Mouse (Mus musculus): ENCODE results near the gene Shf. TPM values are rescaled to one million over a fixed set of nuclear protein-coding genes. Genes with fewer than 3 reads are reported as not detected.

Shf gene
- total and polyA plus RNA-seq, 3 experiments: 6.0 to 13.0 (median 12.3) TPM

DNA sequence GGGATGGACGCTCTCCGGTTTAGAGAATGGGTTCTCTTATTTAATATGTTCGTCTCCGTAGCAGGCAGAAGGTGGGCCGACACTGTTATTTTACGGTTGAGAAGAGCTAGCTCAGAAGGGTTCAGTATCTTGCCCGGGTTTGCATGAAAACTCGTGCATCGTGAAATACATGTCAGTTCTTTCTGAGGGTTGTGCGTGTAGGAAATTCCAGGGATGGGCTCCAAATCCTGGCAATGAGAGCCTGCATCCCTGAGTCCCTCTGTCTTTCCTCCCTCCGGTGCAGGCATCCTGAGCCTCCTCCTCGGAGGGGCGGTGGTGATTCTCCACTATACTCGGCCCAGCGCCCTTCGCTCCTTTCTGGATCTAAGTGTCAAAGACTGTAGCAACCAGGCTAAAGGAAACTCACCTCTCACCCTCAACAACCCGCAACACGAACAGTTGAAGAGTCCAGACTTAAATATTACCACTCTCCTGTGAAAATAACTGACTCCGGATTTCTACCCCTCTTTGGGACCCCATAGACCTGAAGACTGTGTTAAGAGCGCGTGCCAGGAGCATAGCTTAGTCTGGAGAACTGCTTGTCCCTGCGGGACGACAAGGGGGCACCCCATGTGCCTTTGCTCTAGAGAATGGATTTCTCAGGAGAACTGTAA, 66.9 kb downstream of the Shf start:
- DNase-seq: no peak

DNA sequence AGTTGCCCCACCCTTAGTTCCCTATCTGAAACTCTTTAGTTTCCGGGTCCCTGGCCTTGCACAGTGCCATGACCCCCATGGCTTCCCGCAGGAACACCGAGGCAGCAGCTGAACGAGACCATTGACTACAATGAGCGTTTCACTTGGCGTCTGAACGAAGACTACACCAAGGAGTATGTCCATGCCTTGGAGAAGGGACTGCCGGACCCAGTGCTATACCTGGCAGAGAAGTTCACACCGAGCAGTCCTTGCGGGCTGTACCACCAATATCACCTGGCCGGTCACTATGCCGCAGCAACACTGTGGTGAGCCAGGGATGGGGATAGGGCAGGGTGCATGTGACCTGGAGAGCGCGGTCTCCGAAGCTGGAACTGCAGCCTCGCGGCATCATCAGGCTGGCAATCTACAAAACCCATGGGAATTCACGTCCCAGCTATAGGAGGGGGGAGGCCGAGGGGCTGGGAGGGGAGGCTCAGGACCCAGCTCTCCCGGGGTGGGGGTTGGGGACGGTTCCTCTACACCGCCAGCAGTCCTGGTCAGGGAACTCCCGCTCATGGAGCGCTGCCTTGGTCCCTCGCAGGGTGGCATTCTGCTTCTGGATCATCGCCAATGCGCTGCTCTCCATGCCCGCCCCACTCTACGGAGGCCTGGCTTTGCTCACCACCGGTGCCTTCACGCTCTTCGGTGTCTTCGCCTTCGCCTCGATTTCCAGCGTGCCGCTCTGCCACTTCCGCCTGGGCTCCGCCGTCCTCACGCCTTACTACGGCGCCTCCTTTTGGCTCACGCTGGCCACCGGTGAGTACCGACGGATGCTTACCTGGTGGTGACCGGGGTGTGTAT, 67.7 kb downstream of the Shf start:
- DNase-seq: peak; percentile 56

DNA sequence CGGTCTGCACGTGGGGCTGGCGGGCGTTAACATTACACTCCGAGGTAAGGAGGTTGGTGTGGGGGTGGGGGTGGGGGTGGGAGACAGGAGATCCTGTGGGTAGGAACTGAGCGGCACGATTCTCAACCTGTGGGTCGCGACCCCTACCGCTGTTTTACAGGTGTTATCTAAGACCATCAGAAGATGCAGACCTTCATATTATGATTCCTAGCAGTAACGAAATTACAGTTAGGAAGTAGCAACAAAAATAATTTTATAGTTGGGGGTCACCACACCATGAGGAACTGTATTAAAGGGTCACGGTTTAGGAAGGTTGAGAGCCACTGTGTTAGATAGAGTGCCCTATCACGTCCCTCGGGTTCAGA, 68.3 kb downstream of the Shf start:
- DNase-seq: no peak

DNA sequence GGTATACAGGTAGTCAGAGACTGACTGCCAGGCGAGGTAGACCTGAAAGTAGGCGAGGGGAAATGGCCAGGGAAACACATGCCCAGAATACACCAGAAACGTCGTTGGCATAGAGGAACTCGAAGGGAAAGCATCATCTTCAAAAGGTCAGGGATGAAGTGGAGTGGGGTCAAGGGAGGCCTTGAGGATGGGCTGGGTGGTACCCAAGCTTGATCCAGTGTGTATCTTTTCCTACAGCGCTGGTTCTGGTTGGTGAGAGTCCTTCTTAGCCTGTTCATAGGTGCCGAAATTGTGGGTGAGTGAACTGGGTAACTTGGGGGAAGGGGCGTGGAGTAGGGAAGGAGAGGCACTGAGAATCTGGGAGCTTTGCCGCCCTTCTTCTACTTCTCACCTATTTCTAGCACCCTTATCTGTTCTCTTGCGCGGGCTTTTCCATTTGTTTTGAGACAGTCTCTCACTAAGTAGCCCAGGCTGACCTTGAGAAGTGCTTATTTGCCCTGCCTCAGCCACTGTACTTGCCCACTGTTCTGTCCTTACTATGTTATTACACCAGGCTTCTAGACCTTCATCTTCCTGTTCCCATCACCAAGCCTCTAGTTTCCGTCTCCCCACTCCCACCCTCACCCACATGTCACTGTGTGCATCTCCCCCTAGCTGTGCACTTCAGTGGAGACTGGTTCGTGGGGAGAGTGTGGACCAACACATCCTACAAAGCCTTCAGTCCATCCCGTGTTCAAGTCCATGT, 68.9 kb downstream of the Shf start:
- no peak for DNase-seq

Other genes with a start within 250 kb of the Shf start
- gene B2m, start 221.5 kb downstream of the Shf start, total RNA-seq (2021): 1,000 to 10,000 TPM; 1,021 to 1,206 TPM
- 522 and 790 TPM in 2 replicates for gene B2m, start 221.5 kb downstream of the Shf start, polyA plus RNA-seq (2012; rRNA removed)
- not detected for gene Trim69, start 208.5 kb downstream of the Shf start, total RNA-seq (2021)
- not detected in 2 replicates for gene Trim69, start 208.5 kb downstream of the Shf start, polyA plus RNA-seq (2012; rRNA removed)
- gene Patl2, start 183.0 kb downstream of the Shf start, total RNA-seq (2021): not detected
- gene Patl2, start 183.0 kb downstream of the Shf start, polyA plus RNA-seq (2012; rRNA removed): 0.03 TPM in 1 of 2 replicates, not detected in the other
- not detected for gene Terb2, start 182.9 kb downstream of the Shf start, total RNA-seq (2021)
- not detected in 2 replicates for gene Terb2, start 182.9 kb downstream of the Shf start, polyA plus RNA-seq (2012; rRNA removed)
- 100 to 1,000 TPM in 1 of 2 experiments, 10 to 100 TPM in 1; 57.2 to 112 TPM for gene Sord, start 134.4 kb downstream of the Shf start, total RNA-seq (2021)
- gene Sord, start 134.4 kb downstream of the Shf start, polyA plus RNA-seq (2012; rRNA removed): 10.3 and 10.5 TPM in 2 replicates
- gene Duox2, start 70.7 kb downstream of the Shf start, total RNA-seq (2021): under 1 TPM in 1 of 2 experiments, not detected in 1; 0.07 TPM
- gene Duox2, start 70.7 kb downstream of the Shf start, polyA plus RNA-seq (2012; rRNA removed): 0.04 and 0.06 TPM in 2 replicates
- gene Duoxa2, start 70.3 kb downstream of the Shf start, total RNA-seq (2021): not detected
- gene Duoxa2, start 70.3 kb downstream of the Shf start, polyA plus RNA-seq (2012; rRNA removed): 0.08 TPM in 1 of 2 replicates, not detected in the other
- gene Duoxa1, start 55.4 kb downstream of the Shf start, total RNA-seq (2021): under 1 TPM in 1 of 2 experiments, not detected in 1; 0.31 TPM
- 0.58 and 0.97 TPM in 2 replicates for gene Duoxa1, start 55.4 kb downstream of the Shf start, polyA plus RNA-seq (2012; rRNA removed)
- gene Duox1, start 53.5 kb downstream of the Shf start, total RNA-seq (2021): not detected
- gene Duox1, start 53.5 kb downstream of the Shf start, polyA plus RNA-seq (2012; rRNA removed): 0.07 and 0.17 TPM in 2 replicates
- 1 to 10 TPM; 1.5 to 2.7 TPM for gene Slc28a2, start 57.3 kb upstream of the Shf start, total RNA-seq (2021)
- 0.83 and 2.0 TPM in 2 replicates for gene Slc28a2, start 57.3 kb upstream of the Shf start, polyA plus RNA-seq (2012; rRNA removed)
- under 1 TPM in 1 of 2 experiments, not detected in 1; 0.07 TPM for gene Gm14085, start 115.8 kb upstream of the Shf start, total RNA-seq (2021)
- 0.08 and 0.13 TPM in 2 replicates for gene Gm14085, start 115.8 kb upstream of the Shf start, polyA plus RNA-seq (2012; rRNA removed)
- 1 to 10 TPM; 4.4 to 6.6 TPM for gene Gatm, start 242.1 kb upstream of the Shf start, total RNA-seq (2021)
- gene Gatm, start 242.1 kb upstream of the Shf start, polyA plus RNA-seq (2012; rRNA removed): 2.3 and 3.3 TPM in 2 replicates

Measured in adrenal gland, adult 2 months (tissue).